ENCODE assay signal across 11 mouse cellular contexts in genomic region chr15:30285572-30286244, GRCm38 (mm10).
DNase-seq lines count a peak whose midpoint lies in the region; ATAC-seq and TF ChIP-seq lines count a peak whose summit lies in the region.
"Had no signal": no experiment of that assay in that cellular context is flagged by ENCODE, and none has a peak within 500 bp of the region (broad histone marks: within the 10 kb centered on the region; RNA-seq: fewer than 3 reads in every experiment).

No protein-coding gene starts in this region.

- H3K4me1 ChIP-seq in kidney, adult 2 months (ENCODE audit: control insufficient read depth, insufficient read depth, low read length): no peaks in the 10 kb centered on the region
- H3K4me1 ChIP-seq: embryonic facial prominence, embryonic 15.5 days had no signal

- no peak overlapping the region for H3K4me3 ChIP-seq in kidney, adult 2 months (ENCODE audit: insufficient read depth, low read depth, low read length)
- H3K4me3 ChIP-seq: embryonic facial prominence, embryonic 15.5 days; myocyte had no signal

- ATAC-seq in inflammation-experienced regulatory T-cells, adult 6 months: no peak

- no peaks in the 10 kb centered on the region; the same call in 1 of the 2 replicates for H3K27me3 ChIP-seq in kidney, adult 2 months (replicated peaks; ENCODE audit: control insufficient read depth, insufficient read depth, low read length)
- H3K27me3 ChIP-seq: embryonic facial prominence, embryonic 15.5 days had no signal

- peak; percentile 29 for DNase-seq in kidney, adult 2 months
- no peak for DNase-seq in kidney, adult 11 months
- peak; percentile 53 to 59 for DNase-seq in right cerebral cortex, postnatal 10 days (ENCODE audit: low spot score in 2 of 2)
- no peak for DNase-seq in right cerebral cortex, postnatal 36 days (ENCODE audit: low spot score in 2 of 2)
- DNase-seq in layer of hippocampus, adult 8-10 months (ENCODE audit: low spot score in 2 of 2): peak; percentile 42 to 44
- no peak for DNase-seq in ovary, adult 18-20 months (ENCODE audit: low spot score)
- no peak for DNase-seq in adrenal gland, adult 2 months
- DNase-seq: adrenal gland, postnatal 10 days had no signal

- TF ChIP-seq CTCF in kidney, adult 2 months (conservative IDR thresholded peaks at IDR 0.05; ENCODE audit: insufficient read depth, insufficient read length, low read depth, low read length): no peak

- TF ChIP-seq POLR2A in kidney, adult 2 months (IDR thresholded peaks at IDR 0.05; ENCODE audit: low read depth, low read length): no peak

- H3K27ac ChIP-seq in kidney, adult 2 months (ENCODE audit: insufficient read depth, low read depth, low read length): no peak overlapping the region
- H3K27ac ChIP-seq: embryonic facial prominence, embryonic 15.5 days had no signal

- 45% methylated on average over 15 of the region's 15 CpGs for WGBS in kidney, adult 2 months

- H3K36me3 ChIP-seq in kidney, adult 2 months (ENCODE audit: control insufficient read depth, insufficient read depth, low read length): no peaks in the 10 kb centered on the region
- H3K36me3 ChIP-seq: embryonic facial prominence, embryonic 15.5 days had no signal

Comparison
In these comparisons a context has a peak if more than half of its experiments do, and no peak if none do; other contexts are left out.
1. DNase-seq: peak in kidney, adult 2 months (single experiment), right cerebral cortex, postnatal 10 days (2 of 2) and layer of hippocampus, adult 8-10 months (2 of 2); none in kidney, adult 11 months (single experiment), right cerebral cortex, postnatal 36 days (0 of 2), ovary, adult 18-20 months (single experiment) and adrenal gland, adult 2 months (single experiment).